In genomic region chr15:95794611-95795565, GRCm38 (mm10) we compare ENCODE assay signal across 9 mouse cellular contexts. TPM values are rescaled to one million over a fixed set of nuclear protein-coding genes. Genes with fewer than 3 reads are reported as not detected.
DNase-seq lines count a peak whose midpoint lies in the region; ATAC-seq and TF ChIP-seq lines count a peak whose summit lies in the region.
"Had no signal": no experiment of that assay in that cellular context is flagged by ENCODE, and none has a peak within 500 bp of the region (broad histone marks: within the 10 kb centered on the region; RNA-seq: fewer than 3 reads in every experiment).

No protein-coding gene starts in this region.

- no peak overlapping the region for H3K9ac ChIP-seq in heart, embryonic 13.5 days
- no peak overlapping the region for H3K9ac ChIP-seq in lung, postnatal 0 days (replicated peaks; ENCODE audit: low read depth)
- H3K9ac ChIP-seq in neural tube, embryonic 15.5 days (replicated peaks) = no peak overlapping the region
- H3K9ac ChIP-seq: midbrain, embryonic 12.5 days had no signal

- no peak overlapping the region for H3K4me3 ChIP-seq in heart, embryonic 13.5 days
- no peak overlapping the region for H3K4me3 ChIP-seq in lung, postnatal 0 days (ENCODE audit: low read depth, low read length)
- no peak overlapping the region for H3K4me3 ChIP-seq in neural tube, embryonic 15.5 days (replicated peaks)
- H3K4me3 ChIP-seq: midbrain, embryonic 12.5 days had no signal

- intact Hi-C loops in left cerebral cortex, postnatal 10 days (cut with DNase I) = loop anchor here (10.0 kb wide), 1 partner anchor 490 kb away; the partner anchor contains the start of gene Arid2

- peak overlapping the region; percentile 7 for H3K4me2 ChIP-seq in heart, embryonic 13.5 days
- no peak overlapping the region; the same call in 1 of the 2 replicates for H3K4me2 ChIP-seq in lung, postnatal 0 days (replicated peaks; ENCODE audit: low read depth, low read length)
- H3K4me2 ChIP-seq in neural tube, embryonic 15.5 days = no peak overlapping the region
- H3K4me2 ChIP-seq: midbrain, embryonic 12.5 days had no signal

- no peaks in the 10 kb centered on the region for H3K9me3 ChIP-seq in heart, embryonic 13.5 days
- H3K9me3 ChIP-seq in lung, postnatal 0 days (ENCODE audit: low read length) = no peaks in the 10 kb centered on the region
- no peaks in the 10 kb centered on the region for H3K9me3 ChIP-seq in neural tube, embryonic 15.5 days (replicated peaks)
- H3K9me3 ChIP-seq: midbrain, embryonic 12.5 days had no signal

- ATAC-seq in heart, embryonic 13.5 days (ENCODE audit: extremely low read depth, insufficient number of reproducible peaks, low FRiP score, low TSS enrichment) = no peak
- ATAC-seq in lung, postnatal 0 days = peak; percentile 20
- no peak for ATAC-seq in neural tube, embryonic 15.5 days (ENCODE audit: low FRiP score)

- TF ChIP-seq EP300 in lung, postnatal 0 days (IDR thresholded peaks at IDR 0.05) = no peak; the same call in 1 of the 2 replicates

- peaks cover 67% of the 10 kb centered on the region for H3K4me1 ChIP-seq in heart, embryonic 13.5 days
- H3K4me1 ChIP-seq in lung, postnatal 0 days (ENCODE audit: insufficient read depth, low read depth, low read length) = peaks cover 20% of the 10 kb centered on the region; the same call in 1 of the 2 replicates
- peaks cover 43% of the 10 kb centered on the region for H3K4me1 ChIP-seq in neural tube, embryonic 15.5 days

- no peaks in the 10 kb centered on the region for H3K27me3 ChIP-seq in heart, embryonic 13.5 days (replicated peaks)
- no peaks in the 10 kb centered on the region for H3K27me3 ChIP-seq in lung, postnatal 0 days (replicated peaks; ENCODE audit: insufficient read depth, low read length)
- no peaks in the 10 kb centered on the region for H3K27me3 ChIP-seq in neural tube, embryonic 15.5 days (replicated peaks)

- WGBS in heart, embryonic 13.5 days = 49% methylated on average over 10 of the region's 10 CpGs
- WGBS in lung, postnatal 0 days = 34% methylated on average over 10 of the region's 10 CpGs
- 57% methylated on average over 10 of the region's 10 CpGs for WGBS in neural tube, embryonic 15.5 days

- peaks cover 12% of the 10 kb centered on the region for H3K36me3 ChIP-seq in heart, embryonic 13.5 days
- no peaks in the 10 kb centered on the region for H3K36me3 ChIP-seq in lung, postnatal 0 days (ENCODE audit: insufficient read depth, low read length)
- no peaks in the 10 kb centered on the region for H3K36me3 ChIP-seq in neural tube, embryonic 15.5 days

- DNase-seq in 3T3-L1 (ENCODE audit: low read depth, low spot score) = peak; percentile 56
- DNase-seq in B cell, adult 2 months = peak; percentile 50 to 53
- DNase-seq in lung, postnatal 0 days (ENCODE audit: low spot score) = peak; percentile 83
- DNase-seq in layer of hippocampus, adult 18-20 months (ENCODE audit: low spot score in 2 of 2) = no peak
- no peak for DNase-seq in left cerebral cortex, postnatal 10 days (ENCODE audit: extremely low spot score in 1 of 2, low spot score in 2 of 2)
- DNase-seq: thymus, adult 18-20 months had no signal

- peak overlapping the region; percentile 51 for H3K27ac ChIP-seq in heart, embryonic 13.5 days (replicated peaks)
- H3K27ac ChIP-seq in lung, postnatal 0 days (ENCODE audit: low read length) = peak overlapping the region; percentile 33
- no peak overlapping the region for H3K27ac ChIP-seq in neural tube, embryonic 15.5 days (replicated peaks)
- H3K27ac ChIP-seq: midbrain, embryonic 12.5 days had no signal

- TF ChIP-seq CTCF in lung, postnatal 0 days (IDR thresholded peaks at IDR 0.05) = no peak

RNA-seq across cellular contexts. Expression of gene Ano6, which starts 4.2 kb away (rescaled TPM):
- 28.8 and 31.0 TPM in 2 replicates for polyA plus RNA-seq in heart, embryonic 13.5 days (2015; fragmentation: Nextera tagmentation; extraction: Ambion mirVana)
- 37.5 and 38.9 TPM in 2 replicates for polyA plus RNA-seq in lung, postnatal 0 days (2015; fragmentation: Nextera tagmentation; extraction: Ambion mirVana)
- 10 to 100 TPM; 20.6 to 27.4 TPM for total RNA-seq in layer of hippocampus, adult 18-20 months (2021)
- polyA plus RNA-seq in neural tube, embryonic 15.5 days (2015; fragmentation: Nextera tagmentation; extraction: Ambion mirVana) = 27.0 and 32.5 TPM in 2 replicates
- 10 to 100 TPM; 20.5 to 25.1 TPM for total RNA-seq in left cerebral cortex, postnatal 10 days (2021)

Comparison
In these comparisons a context has a peak if more than half of its experiments do, and no peak if none do; other contexts are left out.
1. DNase-seq: peak in 3T3-L1 (single experiment), B cell, adult 2 months (2 of 2) and lung, postnatal 0 days (single experiment); none in layer of hippocampus, adult 18-20 months (0 of 2) and left cerebral cortex, postnatal 10 days (0 of 2).